Mouse (Mus musculus) CD4-positive naive resting alpha-beta T cell, adult 57 days (primary cell): ENCODE measurements around the gene Casq2. TPM values are rescaled to one million over a fixed set of nuclear protein-coding genes. Genes with fewer than 3 reads are reported as not detected.

Source experiments
- total RNA-seq: library from RNA; stranded (reverse); gene quantifications from one replicate; pipeline ENCODE4 v1.2.4, GENCODE M21; 2023

The Casq2 gene
- not detected for total RNA-seq

DNA sequence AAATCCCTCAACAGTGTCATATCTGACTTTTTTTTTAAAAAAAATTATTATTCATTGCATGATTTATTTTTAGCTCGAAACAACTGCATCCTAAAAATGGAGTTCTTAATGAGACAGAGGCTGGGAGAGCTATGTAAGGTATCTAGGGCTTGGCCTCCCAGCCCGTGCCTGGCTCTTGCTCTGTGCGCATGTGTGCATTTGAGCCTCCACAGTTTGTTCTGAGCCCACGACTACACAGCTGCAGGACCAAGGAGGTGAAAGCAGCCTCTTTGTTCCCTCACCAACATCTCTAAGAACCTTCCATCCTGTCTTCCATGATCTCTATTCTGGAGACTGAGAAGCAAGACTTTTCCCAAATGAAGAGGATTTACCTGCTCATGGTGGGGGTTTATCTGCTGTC, at the start of gene Casq2:
Gene Casq2, plus strand, starts transcription at position 133 of the 400 bp plus-strand sequence.

Other genes starting within 250 kb of the Casq2 start
- gene Mab21l3, start 237.5 kb upstream of the Casq2 start, total RNA-seq: not detected
- gene Slc22a15, start 162.0 kb upstream of the Casq2 start, total RNA-seq: 2.7 TPM
- gene Nhlh2, start 76.3 kb upstream of the Casq2 start, total RNA-seq: not detected
- not detected for gene Vangl1, start 118.3 kb downstream of the Casq2 start, total RNA-seq